Mouse (Mus musculus) monocyte, adult 59 days (primary cell): Measurements from ENCODE around the gene Gm13287. TPM values are rescaled to one million over a fixed set of nuclear protein-coding genes. Genes with fewer than 3 reads are reported as not detected.

Source experiments
- total RNA-seq, 2 experiments: library from RNA; stranded (reverse); gene quantifications; one replicate each; pipeline ENCODE4 v1.2.4; 2023

The Gm13287 gene
- total RNA-seq, 2 experiments from 2014 or later, result not detected

Other genes starting within 250 kb of the Gm13287 start
- not detected for gene Ifna15, start 245.0 kb upstream of the Gm13287 start, total RNA-seq
- not detected for gene Ifna14, start 231.5 kb upstream of the Gm13287 start, total RNA-seq
- gene Ifna9, start 210.9 kb upstream of the Gm13287 start, total RNA-seq, result not detected
- gene Ifna12, start 199.9 kb upstream of the Gm13287 start, total RNA-seq, result not detected
- gene C87499, start 168.8 kb upstream of the Gm13287 start, total RNA-seq, result not detected
- gene Ifna13, start 158.8 kb upstream of the Gm13287 start, total RNA-seq, result not detected
- gene Ifna16, start 126.3 kb upstream of the Gm13287 start, total RNA-seq, result not detected
- not detected for gene Ifna2, start 119.3 kb upstream of the Gm13287 start, total RNA-seq
- not detected for gene Ifnab, start 111.9 kb upstream of the Gm13287 start, total RNA-seq
- gene Gm26566, start 81.4 kb upstream of the Gm13287 start, total RNA-seq, result 1 to 10 TPM in 1 of 2 experiments, not detected in 1; 1.6 TPM
- gene Klhl9, start 80.8 kb upstream of the Gm13287 start, total RNA-seq, result 10 to 100 TPM; 72.7 to 83.4 TPM
- not detected for gene Gm13271, start 48.4 kb upstream of the Gm13287 start, total RNA-seq
- not detected for gene Gm13283, start 43.1 kb upstream of the Gm13287 start, total RNA-seq
- not detected for gene Gm13290, start 29.4 kb upstream of the Gm13287 start, total RNA-seq
- gene Gm13289, start 26.3 kb upstream of the Gm13287 start, total RNA-seq, result not detected
- not detected for gene Gm13272, start 23.4 kb upstream of the Gm13287 start, total RNA-seq
- gene Ifnz, start 21.1 kb upstream of the Gm13287 start, total RNA-seq, result not detected
- gene Gm13276, start 17.5 kb upstream of the Gm13287 start, total RNA-seq, result not detected
- gene Gm13277, start 14.6 kb upstream of the Gm13287 start, total RNA-seq, result not detected
- not detected for gene Gm13278, start 11.7 kb upstream of the Gm13287 start, total RNA-seq
- not detected for gene Gm13275, start 8.8 kb upstream of the Gm13287 start, total RNA-seq
- gene Gm13279, start 5.9 kb upstream of the Gm13287 start, total RNA-seq, result not detected
- under 1 TPM; 0.42 to 0.91 TPM for gene Gm13285, start 3.6 kb upstream of the Gm13287 start, total RNA-seq
- gene Gm13288, start 2.3 kb downstream of the Gm13287 start, total RNA-seq, result not detected
- not detected for gene Ifna7, start 13.0 kb downstream of the Gm13287 start, total RNA-seq
- gene Ifna11, start 16.7 kb downstream of the Gm13287 start, total RNA-seq, result not detected
- gene Ifna6, start 24.2 kb downstream of the Gm13287 start, total RNA-seq, result not detected
- not detected for gene Ifna5, start 32.3 kb downstream of the Gm13287 start, total RNA-seq
- gene Ifna4, start 38.6 kb downstream of the Gm13287 start, total RNA-seq, result not detected
- gene Ifna1, start 46.8 kb downstream of the Gm13287 start, total RNA-seq, result not detected
- gene Ifne, start 76.9 kb downstream of the Gm13287 start, total RNA-seq, result not detected